Mouse (Mus musculus) lung, embryonic 15.5 days (tissue): ENCODE data around the gene Cox8a. TPM values are rescaled to one million over a fixed set of nuclear protein-coding genes. Genes with fewer than 3 reads are reported as not detected.

Experiments
- ATAC-seq: fragments of 200-750 bp; cut with Nextera tagmentation; 2 replicates; pipeline ENCODE4 v1.8.0; 2017; ENCODE audit warnings: moderate number of reproducible peaks, borderline replicate concordance; ENCODE audit not compliant: low FRiP score, low TSS enrichment; ENCODE audit errors: extremely low read depth
- H3K27ac ChIP-seq: fragments of 300-500 bp; sonication (generic); 2 replicates; pipeline ENCODE4 v1.5.1; 2015; ENCODE audit warnings: moderate library complexity, mild to moderate bottlenecking, inconsistent platforms
- H3K27me3 ChIP-seq: fragments of 300-500 bp; sonication (generic); 2 replicates; pipeline ENCODE4 v1.6.1; 2015; ENCODE audit warnings: inconsistent platforms
- H3K36me3 ChIP-seq: fragments of 300-500 bp; sonication (generic); 2 replicates; pipeline ENCODE4 v1.6.1; 2015; ENCODE audit warnings: inconsistent platforms
- H3K4me1 ChIP-seq: fragments of 300-500 bp; sonication (generic); 2 replicates; pipeline ENCODE4 v1.6.1; 2015; ENCODE audit warnings: inconsistent platforms
- H3K4me2 ChIP-seq: fragments of 300-500 bp; sonication (generic); 2 replicates; pipeline ENCODE4 v1.6.1; 2015; ENCODE audit warnings: inconsistent platforms, mild to moderate bottlenecking, moderate library complexity
- H3K4me3 ChIP-seq: fragments of 300-500 bp; sonication (generic); 2 replicates; pipeline ENCODE4 v1.5.1; 2015; ENCODE audit warnings: mild to moderate bottlenecking, inconsistent platforms
- H3K9ac ChIP-seq: fragments of 300-500 bp; sonication (generic); 2 replicates; pipeline ENCODE4 v1.6.1; 2015; ENCODE audit warnings: inconsistent platforms
- H3K9me3 ChIP-seq: fragments of 300-500 bp; sonication (generic); 2 replicates; pipeline ENCODE4 v1.6.1; 2016; ENCODE audit warnings: inconsistent platforms
- WGBS: fragments of 180-500 bp; shearing (Covaris S2); methylation state at CpG from one replicate; pipeline ENCODE4 v1.1.7; 2015; 5-methylcytosine and 5-hydroxymethylcytosine counted together
- polyA plus RNA-seq: library from polyadenylated mRNA; unstranded; fragments of >200 nt; fragmentation: Nextera tagmentation; extraction: Ambion mirVana; gene quantifications from 2 replicates; pipeline ENCODE4 v1.2.1, GENCODE M21; 2015

Cox8a gene
- polyA plus RNA-seq, 1 experiment from 2014 or later: 793 TPM

DNA sequence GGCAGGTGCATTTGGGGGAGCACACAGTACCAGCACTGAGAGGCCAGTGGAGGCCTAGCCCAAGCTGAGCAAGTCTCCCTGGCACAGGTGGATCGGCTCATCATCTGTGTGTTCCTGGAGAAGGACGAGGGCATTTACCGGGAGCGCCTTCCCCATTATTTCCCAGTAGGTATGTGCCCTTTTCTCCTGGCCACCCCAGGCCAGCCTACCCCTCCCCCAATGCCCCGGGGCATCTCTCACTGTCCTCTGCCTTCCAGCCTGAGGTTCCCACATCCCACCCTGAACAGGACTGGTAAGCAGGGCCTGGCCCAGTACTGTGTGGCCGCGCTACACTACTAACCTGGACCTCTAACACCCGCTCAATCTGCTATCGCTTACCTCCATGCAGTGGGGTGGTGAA lies 20.0 kb downstream of the Cox8a start:
- no peak overlapping the region for H3K9ac ChIP-seq
- no peaks in the 10 kb centered on the region for H3K27me3 ChIP-seq
- no peak for ATAC-seq
- no peak overlapping the region for H3K4me2 ChIP-seq
- H3K9me3 ChIP-seq: no peaks in the 10 kb centered on the region
- H3K36me3 ChIP-seq: peaks cover 49% of the 10 kb centered on the region
- WGBS: 81% methylated on average over 9 of the region's 9 CpGs
- no peak overlapping the region for H3K27ac ChIP-seq
- peaks cover 14% of the 10 kb centered on the region for H3K4me1 ChIP-seq
- no peak overlapping the region for H3K4me3 ChIP-seq

DNA sequence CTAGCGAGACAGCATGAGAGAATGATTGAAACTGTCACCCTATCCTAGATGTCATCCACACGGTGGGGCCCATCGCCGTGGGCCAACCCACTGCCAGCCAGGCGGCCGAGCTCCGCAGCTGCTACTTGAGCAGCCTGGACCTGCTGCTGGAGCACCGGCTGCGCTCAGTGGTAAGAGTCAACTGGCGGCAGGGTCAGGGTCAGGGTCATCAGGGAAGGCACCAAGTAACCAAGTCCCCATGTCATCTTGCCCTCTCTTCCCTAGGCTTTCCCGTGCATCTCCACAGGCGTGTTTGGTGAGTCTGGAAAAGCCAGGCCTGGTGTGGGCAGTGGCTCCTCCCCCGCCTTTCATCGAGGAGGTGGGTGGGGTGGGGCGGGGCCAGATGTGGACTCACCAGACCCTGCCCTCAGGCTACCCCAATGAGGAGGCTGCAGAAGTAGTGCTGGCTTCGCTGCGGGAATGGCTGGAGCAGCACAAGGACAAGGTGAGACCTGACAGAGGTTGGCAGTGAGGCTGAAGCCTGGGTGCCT lies 20.6 kb downstream of the Cox8a start:
- no peak overlapping the region for H3K27ac ChIP-seq
- peak; percentile 62 for ATAC-seq
- no peak overlapping the region for H3K4me2 ChIP-seq
- H3K36me3 ChIP-seq: peaks cover 46% of the 10 kb centered on the region
- H3K4me1 ChIP-seq: peaks cover 14% of the 10 kb centered on the region
- H3K27me3 ChIP-seq: no peaks in the 10 kb centered on the region
- H3K9ac ChIP-seq: no peak overlapping the region
- no peaks in the 10 kb centered on the region for H3K9me3 ChIP-seq
- 18% methylated on average over 17 of the region's 17 CpGs for WGBS
- no peak overlapping the region for H3K4me3 ChIP-seq

DNA sequence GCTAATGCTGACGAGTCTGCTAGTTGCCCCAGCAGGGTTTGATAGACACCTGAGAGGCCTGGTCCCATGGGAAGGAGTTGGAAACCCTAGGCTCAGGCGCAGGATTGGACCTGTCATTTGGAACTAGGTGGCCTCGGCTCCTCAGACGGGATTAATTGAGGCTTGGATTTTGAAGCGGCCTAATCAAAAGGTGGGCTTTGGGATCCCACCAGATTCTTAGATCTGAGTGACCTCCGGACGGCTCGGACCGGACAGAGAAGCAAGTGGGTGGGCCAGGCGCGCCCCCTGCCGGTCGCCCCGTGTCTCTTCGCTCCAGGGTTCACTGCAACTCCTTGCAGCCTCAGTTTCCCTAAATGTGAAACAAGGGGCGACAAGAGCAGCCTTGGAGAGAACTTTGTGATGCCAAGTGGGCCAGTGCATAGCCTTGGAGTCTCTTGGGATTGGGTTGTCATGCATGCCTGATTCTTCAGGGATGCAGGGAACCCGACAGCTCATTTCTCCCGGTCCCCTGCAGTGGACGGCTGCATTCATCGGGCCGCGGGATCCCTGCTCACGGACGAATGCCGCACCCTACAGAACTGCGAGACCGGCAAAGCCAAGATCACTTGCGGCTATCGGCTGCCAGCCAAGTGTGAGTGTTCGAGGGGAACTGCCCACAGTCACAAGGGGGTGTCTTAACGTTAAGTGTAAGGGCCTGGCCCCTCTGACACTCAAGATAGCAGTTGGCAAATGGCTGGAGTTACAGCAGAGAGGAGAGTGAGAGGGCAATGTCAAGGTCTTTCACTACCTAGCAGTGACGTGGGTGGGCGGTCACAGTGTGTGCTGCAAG lies 21.3 kb downstream of the Cox8a start:
- 13% methylated on average over 33 of the region's 33 CpGs for WGBS
- Histone ChIP-seq H3K9ac (no peak overlapping the region), H3K27ac (no peak overlapping the region), H3K36me3 (peaks cover 40% of the 10 kb centered on the region), H3K4me2 (no peak overlapping the region), H3K9me3 (no peaks in the 10 kb centered on the region), H3K27me3 (peaks cover 3% of the 10 kb centered on the region; the same call in 1 of the 2 replicates), H3K4me3 (no peak overlapping the region), H3K4me1 (peaks cover 14% of the 10 kb centered on the region)
- peak; percentile 36; the same call in 1 of the 2 replicates for ATAC-seq

DNA sequence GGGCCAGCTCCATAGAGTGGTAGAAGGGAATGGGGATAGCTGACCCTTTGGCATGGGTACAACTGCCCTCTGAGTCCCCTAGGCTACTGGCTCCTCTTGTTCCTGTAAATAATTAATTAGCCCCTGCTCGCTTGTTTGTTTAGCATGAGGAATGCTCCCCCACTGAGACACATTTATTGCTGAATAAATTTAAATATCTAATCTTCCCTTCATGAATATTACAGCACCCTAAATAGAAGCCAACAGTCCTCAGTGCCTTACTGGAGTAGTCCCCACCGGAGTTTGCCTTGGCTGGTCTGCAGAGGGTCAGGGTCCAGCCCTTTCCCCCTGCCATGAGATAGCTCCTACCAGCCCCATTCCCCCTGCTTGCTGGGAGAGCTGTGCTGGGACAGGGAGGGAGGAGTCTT lies 24.9 kb downstream of the Cox8a start:
- no peak overlapping the region for H3K9ac ChIP-seq
- no peak for ATAC-seq
- H3K4me1 ChIP-seq: peaks cover 14% of the 10 kb centered on the region
- H3K27ac ChIP-seq: no peak overlapping the region
- H3K4me3 ChIP-seq: no peak overlapping the region
- 50% methylated on average over 2 of the region's 2 CpGs for WGBS
- H3K4me2 ChIP-seq: no peak overlapping the region
- H3K9me3 ChIP-seq: no peaks in the 10 kb centered on the region
- H3K36me3 ChIP-seq: peaks cover 5% of the 10 kb centered on the region; the same call in 1 of the 2 replicates
- peaks cover 4% of the 10 kb centered on the region; the same call in 1 of the 2 replicates for H3K27me3 ChIP-seq

DNA sequence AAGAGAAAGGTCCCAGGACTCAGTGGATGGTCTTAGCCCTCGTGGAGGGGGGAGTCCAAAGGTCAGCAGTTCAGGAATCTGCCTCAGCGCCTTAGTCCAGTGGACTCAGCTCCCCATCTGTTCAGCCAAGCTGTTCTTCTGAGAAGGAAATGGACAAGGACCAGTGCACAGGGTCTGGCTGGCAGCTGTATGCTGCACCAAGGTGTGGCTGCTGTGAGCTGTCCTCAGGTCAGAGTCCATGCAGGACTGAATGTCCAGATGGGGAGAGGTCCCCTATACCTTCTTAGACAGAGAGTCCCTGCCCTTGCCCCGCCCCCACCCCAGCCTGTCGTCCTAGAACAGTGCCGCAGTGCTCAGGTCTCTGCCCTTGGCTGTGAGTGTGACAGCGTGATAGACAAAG lies 25.8 kb downstream of the Cox8a start:
- no peaks in the 10 kb centered on the region for H3K36me3 ChIP-seq
- no peak overlapping the region for H3K27ac ChIP-seq
- H3K9ac ChIP-seq: no peak overlapping the region
- H3K4me1 ChIP-seq: peaks cover 6% of the 10 kb centered on the region
- no peaks in the 10 kb centered on the region for H3K9me3 ChIP-seq
- H3K27me3 ChIP-seq: peaks cover 4% of the 10 kb centered on the region; the same call in 1 of the 2 replicates
- ATAC-seq: no peak
- no peak overlapping the region for H3K4me2 ChIP-seq
- WGBS: 33% methylated on average over 6 of the region's 6 CpGs
- H3K4me3 ChIP-seq: no peak overlapping the region

DNA sequence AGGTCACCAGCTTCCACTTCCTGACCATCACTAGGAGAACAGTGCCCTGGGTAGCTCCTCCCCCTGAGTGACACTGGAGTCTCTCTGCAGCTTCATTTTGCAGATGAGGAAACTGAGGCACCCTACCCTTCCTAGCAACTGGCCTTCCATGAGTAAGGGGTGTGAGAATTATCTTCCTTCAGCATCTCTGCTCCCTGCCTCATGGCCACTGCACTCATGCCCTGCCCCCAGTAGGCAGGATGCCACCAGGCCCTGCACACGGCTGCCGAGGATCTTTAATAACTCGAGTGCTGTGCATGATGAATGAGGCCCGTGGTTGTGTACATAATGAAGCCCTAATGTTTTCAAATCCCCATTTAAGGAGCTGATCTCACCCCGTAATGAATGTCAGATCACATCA lies 26.4 kb downstream of the Cox8a start:
- Histone ChIP-seq H3K4me1 (peaks cover 2% of the 10 kb centered on the region; the same call in 1 of the 2 replicates), H3K9ac (no peak overlapping the region), H3K27me3 (peaks cover 10% of the 10 kb centered on the region), H3K4me3 (no peak overlapping the region), H3K9me3 (no peaks in the 10 kb centered on the region), H3K4me2 (no peak overlapping the region), H3K36me3 (no peaks in the 10 kb centered on the region), H3K27ac (no peak overlapping the region)
- no peak for ATAC-seq
- 21% methylated on average over 5 of the region's 5 CpGs for WGBS

DNA sequence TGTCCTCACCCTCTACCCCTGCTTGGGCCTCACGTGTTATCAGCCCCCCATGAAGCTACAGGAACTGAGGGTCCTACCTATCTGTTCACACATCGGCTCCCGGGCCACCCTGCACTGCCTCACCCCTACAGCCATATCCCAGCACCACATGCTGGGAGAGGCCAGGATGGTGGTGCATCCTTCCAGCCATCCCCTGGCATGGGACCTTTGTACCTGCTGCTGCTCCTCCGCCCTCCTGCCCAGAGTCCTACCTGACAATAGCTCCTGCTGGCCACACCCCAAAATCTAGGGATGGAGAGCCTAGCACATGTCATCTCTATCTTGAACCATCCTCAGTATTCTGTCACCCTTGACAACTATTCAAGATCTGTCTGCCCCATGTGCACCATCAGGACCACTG lies 28.4 kb downstream of the Cox8a start:
- Histone ChIP-seq H3K27me3 (peaks cover 22% of the 10 kb centered on the region), H3K9me3 (no peaks in the 10 kb centered on the region), H3K36me3 (no peaks in the 10 kb centered on the region), H3K4me1 (peaks cover 4% of the 10 kb centered on the region; the same call in 1 of the 2 replicates), H3K4me3 (no peak overlapping the region), H3K4me2 (no peak overlapping the region), H3K27ac (no peak overlapping the region), H3K9ac (no peak overlapping the region)
- no peak for ATAC-seq
- WGBS: 62% methylated on average over 4 of the region's 4 CpGs

DNA sequence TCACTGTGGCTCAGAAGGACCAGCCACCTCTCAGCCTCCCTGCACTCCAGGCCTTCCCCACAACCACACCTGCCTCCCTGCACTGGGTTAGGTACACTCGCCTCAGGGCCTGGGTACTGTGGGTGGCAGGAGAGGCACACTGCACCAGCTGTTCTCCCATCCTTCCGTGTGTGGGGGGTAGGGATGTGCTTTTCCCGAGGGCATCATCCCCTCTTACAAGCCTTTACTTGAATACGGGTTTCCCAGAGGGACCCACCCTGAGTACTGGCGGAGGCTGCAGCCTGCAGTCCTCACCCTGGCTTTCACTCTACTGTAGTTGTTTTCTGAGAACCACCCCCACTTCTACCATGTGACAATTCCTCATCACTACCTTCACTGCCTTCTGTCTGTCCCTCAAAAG lies 30.3 kb downstream of the Cox8a start:
- no peaks in the 10 kb centered on the region for H3K36me3 ChIP-seq
- no peak overlapping the region for H3K27ac ChIP-seq
- peaks cover 38% of the 10 kb centered on the region for H3K27me3 ChIP-seq
- no peaks in the 10 kb centered on the region for H3K9me3 ChIP-seq
- H3K4me2 ChIP-seq: no peak overlapping the region
- no peak for ATAC-seq
- WGBS: 63% methylated on average over 5 of the region's 5 CpGs
- H3K4me3 ChIP-seq: no peak overlapping the region
- H3K9ac ChIP-seq: no peak overlapping the region
- peaks cover 11% of the 10 kb centered on the region for H3K4me1 ChIP-seq

DNA sequence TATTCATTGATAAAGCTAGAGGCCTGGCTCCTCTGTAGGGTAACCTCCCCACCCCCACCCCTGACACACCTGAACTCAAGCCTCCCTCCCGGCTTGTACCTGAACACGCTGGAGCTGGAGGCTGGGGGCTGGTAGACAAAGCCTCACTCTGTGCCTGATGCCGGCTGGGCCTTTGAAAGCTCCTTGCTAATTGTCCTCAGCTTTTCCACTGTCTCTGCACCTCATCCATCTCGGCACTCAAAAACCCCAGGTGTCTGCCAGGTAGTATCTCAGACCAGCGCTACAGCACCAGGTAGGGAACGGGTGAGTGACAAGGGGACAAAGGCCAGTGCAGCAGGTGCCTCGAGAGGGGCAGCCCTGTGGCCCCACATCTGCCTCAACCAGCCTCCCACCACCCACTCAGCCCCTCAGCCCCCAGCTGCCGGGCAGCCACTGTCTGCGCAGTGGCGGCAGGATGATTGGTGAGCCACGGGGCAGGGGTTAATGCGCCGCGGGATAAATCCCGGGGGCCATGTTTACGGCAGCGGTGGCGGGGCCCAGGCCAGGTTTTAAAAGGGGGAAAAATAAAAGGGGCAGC lies 31.6 kb downstream of the Cox8a start:
- Histone ChIP-seq H3K36me3 (no peaks in the 10 kb centered on the region), H3K9ac (no peak overlapping the region), H3K27me3 (peaks cover 41% of the 10 kb centered on the region), H3K4me1 (peaks cover 18% of the 10 kb centered on the region), H3K9me3 (no peaks in the 10 kb centered on the region), H3K4me3 (no peak overlapping the region), H3K27ac (no peak overlapping the region), H3K4me2 (no peak overlapping the region)
- WGBS: 12% methylated on average over 18 of the region's 18 CpGs
- ATAC-seq: no peak

DNA sequence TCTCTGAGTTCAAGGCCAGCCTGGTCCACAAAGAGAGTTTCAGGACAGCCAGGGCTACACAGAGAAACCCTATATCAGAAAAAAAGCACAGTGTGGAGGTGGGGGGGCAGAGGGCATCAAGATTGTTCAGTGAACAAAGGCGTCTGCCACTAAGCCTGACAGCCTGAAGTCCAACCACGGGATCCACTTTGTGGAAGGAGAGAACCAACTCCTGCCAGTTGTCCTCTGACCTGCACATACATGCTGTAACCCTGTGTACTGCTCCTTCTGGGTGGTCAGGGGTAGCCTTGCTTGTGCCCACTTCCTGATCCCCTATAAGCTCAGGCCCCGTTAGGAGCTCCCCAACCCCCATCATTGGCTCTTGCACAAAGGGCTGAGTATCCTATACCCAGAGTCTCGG lies 32.4 kb downstream of the Cox8a start:
- H3K27ac ChIP-seq: no peak overlapping the region
- no peak overlapping the region for H3K9ac ChIP-seq
- no peaks in the 10 kb centered on the region for H3K36me3 ChIP-seq
- H3K9me3 ChIP-seq: no peaks in the 10 kb centered on the region
- ATAC-seq: no peak
- peaks cover 46% of the 10 kb centered on the region for H3K27me3 ChIP-seq
- H3K4me3 ChIP-seq: no peak overlapping the region
- peaks cover 20% of the 10 kb centered on the region for H3K4me1 ChIP-seq
- 43% methylated on average over 4 of the region's 4 CpGs for WGBS
- H3K4me2 ChIP-seq: no peak overlapping the region

DNA sequence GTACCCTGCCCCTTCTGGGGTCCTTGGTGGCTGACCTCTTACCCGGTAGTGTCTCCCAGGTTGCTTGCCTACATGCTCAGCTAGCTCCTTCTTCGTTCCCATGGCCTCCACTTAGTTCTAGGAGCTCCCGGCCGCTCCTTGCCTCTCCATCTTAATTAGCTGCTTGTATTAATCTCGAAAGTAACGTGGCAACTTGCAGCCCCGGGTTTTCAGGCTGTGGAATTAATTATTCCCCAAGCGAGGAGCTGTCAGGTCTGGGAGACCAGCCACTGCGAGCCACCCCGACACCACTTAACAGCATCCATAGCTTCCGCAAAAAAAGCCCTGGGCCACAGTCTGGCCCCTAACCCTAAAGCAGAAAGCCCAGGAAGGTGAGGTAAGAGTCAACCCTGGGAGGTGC lies 34.0 kb downstream of the Cox8a start:
- Histone ChIP-seq H3K4me1 (peaks cover 20% of the 10 kb centered on the region), H3K36me3 (no peaks in the 10 kb centered on the region), H3K9ac (no peak overlapping the region), H3K27ac (no peak overlapping the region), H3K9me3 (no peaks in the 10 kb centered on the region), H3K27me3 (peaks cover 50% of the 10 kb centered on the region), H3K4me3 (no peak overlapping the region), H3K4me2 (no peak overlapping the region)
- WGBS: 61% methylated on average over 11 of the region's 11 CpGs
- no peak for ATAC-seq
